Mouse (Mus musculus) layer of hippocampus, adult 9-11 months (tissue): Measurements from ENCODE around the gene Bcorl1.
A peak's percentile ranks its signal among the peaks of the same experiment; 100 is the strongest.
"Not testable (repeated sequence)": the region's sequence is repeated elsewhere in the genome, so short reads cannot be mapped to it uniquely, and the experiment has no call there.

Experiments used
- DNase-seq: peaks from one replicate; pipeline ENCODE4 v3.0.0; 2022

Bcorl1 gene

GRCm38 (mm10) chrX:48399994-48400393 lies 58.8 kb downstream of the Bcorl1 start:
- no peak for DNase-seq

- DNase-seq: no peak
Measured at GRCm38 (mm10) chrX:48405141-48405540, 64.0 kb downstream of the Bcorl1 start.

GRCm38 (mm10) chrX:48409611-48410387 lies 68.6 kb downstream of the Bcorl1 start:
- DNase-seq: peak; percentile 62

GRCm38 (mm10) chrX:48410388-48410776 lies 69.2 kb downstream of the Bcorl1 start:
- no peak for DNase-seq

- no peak for DNase-seq
Measured at GRCm38 (mm10) chrX:48412629-48413028, 71.5 kb downstream of the Bcorl1 start.

- DNase-seq: no peak
Measured at GRCm38 (mm10) chrX:48414291-48414690, 73.1 kb downstream of the Bcorl1 start.

- DNase-seq: no peak
Measured at GRCm38 (mm10) chrX:48418417-48418816, 77.3 kb downstream of the Bcorl1 start.

- DNase-seq: peak; percentile 34
Measured at GRCm38 (mm10) chrX:48422986-48423385, 81.8 kb downstream of the Bcorl1 start.

- DNase-seq: no peak
Measured at GRCm38 (mm10) chrX:48423671-48424070, 82.5 kb downstream of the Bcorl1 start.

GRCm38 (mm10) chrX:48424583-48424982 lies 83.4 kb downstream of the Bcorl1 start:
- peak; percentile 57 for DNase-seq

GRCm38 (mm10) chrX:48425280-48425679 lies 84.1 kb downstream of the Bcorl1 start:
- DNase-seq: no peak

GRCm38 (mm10) chrX:48428241-48428640 lies 87.1 kb downstream of the Bcorl1 start:
- no peak for DNase-seq

- no peak for DNase-seq
Measured at GRCm38 (mm10) chrX:48428642-48429041, 87.5 kb downstream of the Bcorl1 start.

GRCm38 (mm10) chrX:48429100-48429499 lies 87.9 kb downstream of the Bcorl1 start:
- no peak for DNase-seq

- no peak for DNase-seq
Measured at GRCm38 (mm10) chrX:48429538-48429937, 88.4 kb downstream of the Bcorl1 start.

GRCm38 (mm10) chrX:48432599-48433526 lies 91.7 kb downstream of the Bcorl1 start:
- no peak for DNase-seq

GRCm38 (mm10) chrX:48433527-48433899 lies 92.4 kb downstream of the Bcorl1 start:
- DNase-seq: no peak

- DNase-seq: no peak
Measured at GRCm38 (mm10) chrX:48434251-48434650, 93.1 kb downstream of the Bcorl1 start.

GRCm38 (mm10) chrX:48435477-48435900 lies 94.3 kb downstream of the Bcorl1 start:
- DNase-seq: no peak

- not testable (repeated sequence) for DNase-seq
Measured at GRCm38 (mm10) chrX:48436082-48436481, 94.9 kb downstream of the Bcorl1 start.

GRCm38 (mm10) chrX:48439036-48439435 lies 97.9 kb downstream of the Bcorl1 start:
- no peak for DNase-seq

GRCm38 (mm10) chrX:48441548-48441947 lies 100.4 kb downstream of the Bcorl1 start:
- DNase-seq: no peak

- no peak for DNase-seq
Measured at GRCm38 (mm10) chrX:48441954-48442353, 100.8 kb downstream of the Bcorl1 start.

- no peak for DNase-seq
Measured at GRCm38 (mm10) chrX:48444677-48445076, 103.5 kb downstream of the Bcorl1 start.
